Mouse (Mus musculus) thymus, adult 18-20 months (tissue): ENCODE measurements around the gene Tacc2.

Experiments
- DNase-seq, 2 experiments: peaks; one replicate each; pipeline ENCODE4 v3.0.0; 2022; ENCODE audit warnings: mixed read lengths in 2 of 2

Gene Tacc2

DNA sequence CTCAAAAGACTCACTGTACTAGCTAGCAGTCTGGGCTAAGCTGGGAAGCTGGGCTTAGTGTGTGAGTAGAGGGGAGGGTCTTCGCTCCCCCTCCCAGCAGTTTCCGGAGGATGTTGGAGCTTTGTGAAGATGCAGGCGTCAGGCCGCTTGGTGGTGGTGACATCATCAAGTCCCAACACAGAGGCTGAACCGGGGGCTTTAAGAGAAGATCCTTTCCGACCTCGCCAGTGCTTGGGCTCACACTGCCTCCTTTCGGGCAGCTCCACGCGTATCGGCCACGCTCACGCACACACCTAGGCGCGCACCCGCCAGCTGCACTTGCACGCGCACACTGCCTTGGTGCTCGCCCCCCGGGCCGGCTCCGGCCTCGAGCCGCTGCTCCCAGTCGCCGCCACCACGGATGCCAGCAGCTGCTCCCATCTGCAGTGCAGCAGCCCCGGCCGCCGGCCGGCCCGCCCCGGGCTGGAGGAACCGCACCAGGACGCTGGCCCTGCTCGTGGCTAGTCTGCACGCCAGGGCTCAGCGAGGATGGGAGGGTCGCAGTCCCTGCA, 115.2 kb downstream of the Tacc2 start:
- DNase-seq: peak; percentile 65 to 74

GRCm38 (mm10) chr7:130692943-130693799, 115.9 kb downstream of the Tacc2 start:
- DNase-seq: peak in 1 of 2 experiments; percentile 25

GRCm38 (mm10) chr7:130693800-130694193, 116.6 kb downstream of the Tacc2 start:
- DNase-seq: no peak

- DNase-seq: no peak
Measured at GRCm38 (mm10) chr7:130695669-130696338, 118.6 kb downstream of the Tacc2 start.

- no peak for DNase-seq
Measured at GRCm38 (mm10) chr7:130696347-130697234, 119.4 kb downstream of the Tacc2 start.

- no peak for DNase-seq
Measured at GRCm38 (mm10) chr7:130698480-130698879, 121.2 kb downstream of the Tacc2 start.

DNA sequence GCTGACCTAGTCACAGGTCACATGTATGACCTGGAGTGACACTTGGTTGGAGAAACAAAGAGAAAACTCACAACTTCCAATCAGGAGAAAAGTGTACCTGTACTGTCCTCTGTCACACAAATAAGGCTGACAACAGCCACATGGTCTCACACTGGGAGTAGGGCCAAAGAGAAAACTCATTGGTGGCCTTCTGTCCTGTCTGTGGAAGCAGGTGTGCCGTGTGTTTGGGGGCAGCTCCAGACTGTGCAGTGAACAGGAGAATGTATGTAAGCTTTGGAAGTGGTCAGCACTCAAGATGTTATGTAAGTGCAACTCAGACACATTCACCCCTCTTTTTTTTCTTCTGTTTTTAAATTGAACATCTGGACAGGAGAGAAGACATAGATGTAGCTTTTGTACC, 124.1 kb downstream of the Tacc2 start:
- no peak for DNase-seq

- no peak for DNase-seq
Measured at GRCm38 (mm10) chr7:130705230-130705629, 128.0 kb downstream of the Tacc2 start.

- no peak for DNase-seq
Measured at GRCm38 (mm10) chr7:130708940-130709339, 131.7 kb downstream of the Tacc2 start.

DNA sequence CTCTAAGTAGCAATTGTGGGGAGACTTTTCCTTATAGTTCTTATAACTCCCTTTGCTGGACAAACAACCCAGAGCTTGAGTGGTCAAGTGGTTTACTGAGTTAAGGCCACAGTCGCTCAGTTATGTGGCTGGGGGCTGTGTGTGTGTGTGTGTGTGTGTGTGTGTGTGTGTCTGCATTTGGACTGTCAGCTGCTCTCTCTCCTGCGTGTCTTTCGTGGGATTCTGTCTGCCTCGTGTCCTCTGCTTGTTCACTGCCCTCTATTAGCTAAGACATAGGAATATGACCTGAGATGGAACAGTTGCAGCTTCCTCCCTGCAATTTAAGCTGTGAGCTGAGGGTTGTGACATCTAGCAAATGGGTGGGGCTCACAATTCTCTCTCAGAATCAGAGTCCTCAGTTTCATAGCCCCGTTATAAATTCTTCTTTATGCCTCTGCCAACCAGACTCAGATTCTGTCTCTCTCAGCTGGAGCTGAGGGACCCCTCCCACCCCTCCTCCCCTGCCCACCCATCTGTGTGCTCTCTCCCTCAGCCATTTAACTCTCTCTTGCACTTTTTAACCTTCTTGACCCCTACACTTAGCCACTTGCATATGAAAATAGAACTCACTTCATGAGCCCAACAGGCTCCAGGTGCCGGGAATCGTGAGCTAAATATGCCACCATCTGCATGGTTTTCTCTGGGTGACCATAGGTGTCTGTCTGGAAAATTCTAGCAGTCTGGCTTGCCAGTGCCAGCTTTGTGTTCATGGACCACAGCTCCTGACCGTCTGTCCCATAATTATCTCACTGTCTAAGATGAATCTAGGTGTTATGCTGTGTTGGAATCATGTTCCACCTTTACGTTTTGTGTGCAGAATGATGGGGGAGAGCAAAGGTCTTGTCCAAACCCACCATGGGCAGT, 132.4 kb downstream of the Tacc2 start:
- no peak for DNase-seq

GRCm38 (mm10) chr7:130711851-130712250, 134.6 kb downstream of the Tacc2 start:
- no peak for DNase-seq

- DNase-seq: no peak
Measured at GRCm38 (mm10) chr7:130713319-130713718, 136.1 kb downstream of the Tacc2 start.

- DNase-seq: no peak
Measured at GRCm38 (mm10) chr7:130715467-130715866, 138.2 kb downstream of the Tacc2 start.

- no peak for DNase-seq
Measured at GRCm38 (mm10) chr7:130716341-130716740, 139.1 kb downstream of the Tacc2 start.

DNA sequence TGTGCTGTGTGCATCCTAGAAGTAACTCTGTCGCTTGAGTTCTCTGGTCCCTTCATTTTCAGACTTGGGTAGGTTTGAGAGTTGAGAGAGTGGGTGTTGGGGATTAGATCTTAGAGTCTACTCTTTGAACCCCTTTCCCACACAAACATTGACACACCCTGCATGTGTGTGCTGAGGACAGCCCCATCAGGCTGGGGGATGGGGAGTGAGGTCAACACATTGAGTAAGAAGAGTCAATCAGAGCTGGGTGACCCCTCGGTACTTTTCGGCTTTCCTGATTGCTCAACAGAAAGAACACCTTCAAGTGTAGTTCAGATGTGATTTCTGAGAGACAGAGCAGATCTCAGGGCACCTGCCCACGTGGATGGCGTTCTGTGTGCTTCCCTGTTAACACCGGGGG, 139.8 kb downstream of the Tacc2 start:
- no peak for DNase-seq

DNA sequence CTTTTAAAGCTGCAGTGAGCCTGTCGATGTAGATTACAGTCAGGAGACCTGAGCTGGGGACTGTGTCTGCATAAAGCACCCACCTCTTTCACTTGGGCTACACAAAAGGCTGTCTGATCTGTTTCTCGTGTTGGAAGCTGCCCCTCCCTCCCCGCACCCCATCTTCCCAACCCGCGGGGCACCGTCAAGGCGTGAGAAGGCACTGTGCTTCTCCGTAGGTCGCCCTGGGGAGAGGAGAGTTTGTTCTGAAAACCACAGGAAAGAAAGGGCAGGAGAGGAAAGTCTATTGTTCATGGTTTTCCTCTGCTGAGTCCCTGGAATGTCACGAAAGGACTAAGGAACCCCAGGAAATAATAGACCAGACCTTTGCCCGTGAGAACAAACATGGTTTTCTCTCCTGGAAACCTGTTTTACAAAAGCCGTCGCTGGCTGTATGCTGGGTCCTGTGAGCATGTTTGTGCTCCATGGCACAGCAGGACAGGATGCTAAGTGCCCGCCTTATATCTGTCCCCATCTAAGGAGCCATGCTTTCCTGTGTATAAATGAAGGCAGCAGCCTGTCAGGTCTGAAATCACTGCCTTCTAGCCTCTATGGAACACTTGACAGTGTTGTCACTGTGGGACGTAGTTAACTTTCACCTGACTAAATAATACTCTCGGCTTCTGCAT, 142.8 kb downstream of the Tacc2 start:
- DNase-seq: no peak

- no peak for DNase-seq
Measured at GRCm38 (mm10) chr7:130720646-130721335, 143.6 kb downstream of the Tacc2 start.

DNA sequence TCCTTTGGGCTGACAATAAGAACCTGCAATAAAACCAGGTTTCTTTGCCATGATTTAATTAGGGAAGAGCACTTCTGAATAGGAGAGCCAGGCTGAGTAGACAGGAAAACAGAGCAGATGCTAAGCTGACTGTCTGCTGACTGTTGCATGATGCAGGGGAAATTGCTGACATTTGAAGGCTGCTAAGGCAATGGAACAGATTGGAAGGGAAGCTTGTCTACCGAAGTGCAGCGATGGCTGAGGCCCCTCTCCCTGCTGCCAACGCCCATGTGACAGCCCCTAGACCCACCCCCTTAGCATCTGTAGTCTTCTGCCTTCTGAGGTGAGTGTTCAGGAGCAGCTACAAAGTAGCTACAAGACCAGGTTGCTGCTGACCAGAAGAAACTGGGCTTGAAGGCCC, 148.9 kb downstream of the Tacc2 start:
- DNase-seq: no peak

- DNase-seq: no peak
Measured at GRCm38 (mm10) chr7:130726724-130727422, 149.6 kb downstream of the Tacc2 start.

GRCm38 (mm10) chr7:130727560-130727959, 150.3 kb downstream of the Tacc2 start:
- no peak for DNase-seq
